Mouse (Mus musculus): ENCODE data around the gene Chd1l. TPM values are rescaled to one million over a fixed set of nuclear protein-coding genes. Genes with fewer than 3 reads are reported as not detected.

Chd1l gene
- polyA plus RNA-seq, 2 experiments = 12.8 to 13.5 TPM

GRCm38 (mm10) chr3:97512296-97512695 is 97.7 kb downstream of the Chd1l start:
- Histone ChIP-seq H3K9me3 (ENCODE audit: control insufficient read depth, low read length) (no peaks in the 10 kb centered on the region), H3K27me3 (ENCODE audit: control insufficient read depth, insufficient read depth, low read length) (no peaks in the 10 kb centered on the region), H3K4me3 (replicated peaks; ENCODE audit: low read length) (no peak overlapping the region), H3K4me2 (replicated peaks; ENCODE audit: low read depth, low read length, severe bottlenecking) (no peak overlapping the region), H3K36me3 (ENCODE audit: control insufficient read depth, insufficient read depth, low read length) (no peaks in the 10 kb centered on the region), H3K4me1 (ENCODE audit: control insufficient read depth, insufficient read depth, low read length) (0 out of 2 replicates have a peak, but pooled peaks cover 4% of the 10 kb centered on the region), H3K9ac (ENCODE audit: low read depth, low read length, severe bottlenecking) (no peak overlapping the region), H3K27ac (replicated peaks; ENCODE audit: low read depth, low read length) (no peak overlapping the region)
- 94% methylated on average over 3 of the region's 3 CpGs for WGBS
- DNase-seq (ENCODE audit: low spot score) (no peak), ATAC-seq (ENCODE audit: low FRiP score, low read depth) (no peak)
- no peak for TF ChIP-seq POLR2A (IDR thresholded peaks at IDR 0.05; ENCODE audit: borderline replicate concordance, extremely low read depth, insufficient read depth, insufficient read length)

Other genes starting within 250 kb of the Chd1l start
- not detected in 2 replicates for gene Olfr1402, start 188.2 kb downstream of the Chd1l start, polyA plus RNA-seq (2012; rRNA removed)
- gene Olfr1402, start 188.2 kb downstream of the Chd1l start, polyA plus RNA-seq (2014; fragmentation: Nextera tagmentation; extraction: Ambion mirVana) = not detected in 2 replicates
- 2.2 and 2.3 TPM in 2 replicates for gene Fmo5, start 18.6 kb upstream of the Chd1l start, polyA plus RNA-seq (2012; rRNA removed)
- gene Fmo5, start 18.6 kb upstream of the Chd1l start, polyA plus RNA-seq (2014; fragmentation: Nextera tagmentation; extraction: Ambion mirVana) = 2.8 TPM in 2 replicates
- 15.4 and 15.6 TPM in 2 replicates for gene Prkab2, start 48.0 kb upstream of the Chd1l start, polyA plus RNA-seq (2012; rRNA removed)
- 7.2 and 7.6 TPM in 2 replicates for gene Prkab2, start 48.0 kb upstream of the Chd1l start, polyA plus RNA-seq (2014; fragmentation: Nextera tagmentation; extraction: Ambion mirVana)
- gene Gm17651, start 64.5 kb upstream of the Chd1l start, polyA plus RNA-seq (2012; rRNA removed) = not detected in 2 replicates
- gene Gm17651, start 64.5 kb upstream of the Chd1l start, polyA plus RNA-seq (2014; fragmentation: Nextera tagmentation; extraction: Ambion mirVana) = not detected in 2 replicates

All from limb, embryonic 14.5 days (tissue).